Mouse (Mus musculus) kidney, embryonic 16.5 days (tissue): ENCODE results near the gene Sema4f. TPM values are rescaled to one million over a fixed set of nuclear protein-coding genes. Genes with fewer than 3 reads are reported as not detected.

Experiments used
- ATAC-seq: fragments of 200-750 bp; cut with Nextera tagmentation; 2 replicates; pipeline ENCODE4 v1.8.0; 2017; ENCODE audit warnings: moderate TSS enrichment; ENCODE audit not compliant: low FRiP score, low TSS enrichment
- H3K27ac ChIP-seq: fragments of 300-500 bp; sonication (generic); 2 replicates; pipeline ENCODE4 v1.5.1; 2014; ENCODE audit warnings: low read length
- H3K27me3 ChIP-seq: fragments of 300-500 bp; sonication (generic); 2 replicates; pipeline ENCODE4 v1.6.1; 2014; ENCODE audit warnings: low read length, control low read depth, mixed read lengths; ENCODE audit not compliant: insufficient read depth
- H3K36me3 ChIP-seq: fragments of 300-500 bp; sonication (generic); 2 replicates; pipeline ENCODE4 v1.6.1; 2014; ENCODE audit warnings: low read length, control low read depth, mixed read lengths; ENCODE audit not compliant: insufficient read depth
- H3K4me1 ChIP-seq: fragments of 300-500 bp; sonication (generic); 2 replicates; pipeline ENCODE4 v1.6.1; 2014; ENCODE audit warnings: low read length, control low read depth, mixed read lengths; ENCODE audit not compliant: insufficient read depth
- H3K4me2 ChIP-seq: fragments of 300-500 bp; sonication (generic); replicated peaks from 2 replicates; pipeline ENCODE4 v1.6.1; 2014; ENCODE audit warnings: low read depth, low read length
- H3K4me3 ChIP-seq: fragments of 300-500 bp; sonication (generic); 2 replicates; pipeline ENCODE4 v1.5.1; 2014; ENCODE audit warnings: mild to moderate bottlenecking, low read length
- H3K9ac ChIP-seq: fragments of 300-500 bp; sonication (generic); replicated peaks from 2 replicates; pipeline ENCODE4 v1.6.1; 2014; ENCODE audit warnings: low read length
- H3K9me3 ChIP-seq: fragments of 300-500 bp; sonication (generic); 2 replicates; pipeline ENCODE4 v1.6.1; 2016; ENCODE audit warnings: low read length, control low read depth
- WGBS: fragments of 180-500 bp; shearing (Covaris S2); extraction: QIAGEN DNeasy Blood & Tissue Kit; methylation state at CpG from one replicate; pipeline ENCODE4 v1.1.7; 2014; 5-methylcytosine and 5-hydroxymethylcytosine counted together
- polyA plus RNA-seq: library from polyadenylated mRNA; unstranded; fragments of >200 nt; fragmentation: Nextera tagmentation; extraction: Ambion mirVana; gene quantifications from 2 replicates; pipeline ENCODE4 v1.2.1, GENCODE M21; 2015

Gene Sema4f
- polyA plus RNA-seq, 1 experiment from 2014 or later = 1.6 TPM

DNA sequence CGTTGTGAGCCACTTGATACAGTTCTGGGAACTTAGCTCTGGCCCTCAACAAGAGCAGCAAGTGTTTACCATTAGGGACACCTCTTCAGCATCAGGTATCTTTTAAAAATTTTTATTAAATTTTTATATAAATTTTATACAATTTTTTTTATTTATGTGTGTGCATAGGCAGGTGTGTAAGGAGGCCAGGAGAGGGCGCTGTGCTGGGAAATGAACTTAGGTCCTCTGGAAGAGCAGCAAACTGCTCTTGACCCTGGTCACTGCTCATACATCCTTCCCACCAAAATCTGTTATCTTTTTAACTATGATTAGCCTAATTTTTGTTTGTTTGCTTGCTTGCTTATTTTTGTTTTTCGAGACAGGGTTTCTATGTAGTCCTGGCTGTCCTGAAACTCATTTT, 58.8 kb downstream of the Sema4f start:
- Histone ChIP-seq H3K36me3 (no peaks in the 10 kb centered on the region), H3K9me3 (no peaks in the 10 kb centered on the region), H3K27ac (no peak overlapping the region), H3K4me1 (0 out of 2 replicates have a peak, but pooled peaks cover 5% of the 10 kb centered on the region), H3K27me3 (no peaks in the 10 kb centered on the region), H3K4me2 (no peak overlapping the region), H3K9ac (no peak overlapping the region), H3K4me3 (no peak overlapping the region)
- 85% methylated on average over 3 of the region's 3 CpGs for WGBS
- ATAC-seq = no peak

- Histone ChIP-seq H3K4me2 (0 out of 2 replicates have a peak overlapping the region, but pooled peaks have one; percentile 4), H3K4me1 (0 out of 2 replicates have a peak, but pooled peaks cover 5% of the 10 kb centered on the region), H3K9ac (no peak overlapping the region), H3K4me3 (no peak overlapping the region), H3K27ac (no peak overlapping the region), H3K9me3 (no peaks in the 10 kb centered on the region), H3K36me3 (no peaks in the 10 kb centered on the region), H3K27me3 (no peaks in the 10 kb centered on the region)
- WGBS = 32% methylated on average over 11 of the region's 11 CpGs
- ATAC-seq = peak; percentile 40; the same call in 1 of the 2 replicates
Measured at GRCm38 (mm10) chr6:82879463-82880089, 60.0 kb downstream of the Sema4f start.

GRCm38 (mm10) chr6:82875509-82875935, 64.0 kb downstream of the Sema4f start:
- Histone ChIP-seq H3K4me1 (peaks cover 4% of the 10 kb centered on the region; the same call in 1 of the 2 replicates), H3K9ac (no peak overlapping the region), H3K9me3 (no peaks in the 10 kb centered on the region), H3K27ac (no peak overlapping the region), H3K4me3 (no peak overlapping the region), H3K27me3 (no peaks in the 10 kb centered on the region), H3K4me2 (no peak overlapping the region), H3K36me3 (no peaks in the 10 kb centered on the region)
- 55% methylated on average over 6 of the region's 6 CpGs for WGBS
- no peak for ATAC-seq

- no peaks in the 10 kb centered on the region for H3K36me3 ChIP-seq
- peak overlapping the region; percentile 56; the same call in 1 of the 2 replicates for H3K27ac ChIP-seq
- no peak overlapping the region for H3K4me3 ChIP-seq
- peaks cover 4% of the 10 kb centered on the region; the same call in 1 of the 2 replicates for H3K4me1 ChIP-seq
- 77% methylated on average over 6 of the region's 6 CpGs for WGBS
- H3K9ac ChIP-seq = no peak overlapping the region
- 0 out of 2 replicates have a peak overlapping the region, but pooled peaks have one; percentile 13 for H3K4me2 ChIP-seq
- no peaks in the 10 kb centered on the region for H3K9me3 ChIP-seq
- no peak for ATAC-seq
- no peaks in the 10 kb centered on the region for H3K27me3 ChIP-seq
Measured at GRCm38 (mm10) chr6:82872332-82872707, 67.2 kb downstream of the Sema4f start.

GRCm38 (mm10) chr6:82871632-82872331, 67.8 kb downstream of the Sema4f start:
- peak overlapping the region; percentile 56; the same call in 1 of the 2 replicates for H3K27ac ChIP-seq
- ATAC-seq = no peak
- peaks cover 4% of the 10 kb centered on the region; the same call in 1 of the 2 replicates for H3K4me1 ChIP-seq
- H3K9me3 ChIP-seq = no peaks in the 10 kb centered on the region
- H3K4me3 ChIP-seq = no peak overlapping the region
- 0 out of 2 replicates have a peak overlapping the region, but pooled peaks have one; percentile 13 for H3K4me2 ChIP-seq
- no peaks in the 10 kb centered on the region for H3K27me3 ChIP-seq
- H3K9ac ChIP-seq = no peak overlapping the region
- no peaks in the 10 kb centered on the region for H3K36me3 ChIP-seq
- WGBS = 3% methylated on average over 5 of the region's 5 CpGs

DNA sequence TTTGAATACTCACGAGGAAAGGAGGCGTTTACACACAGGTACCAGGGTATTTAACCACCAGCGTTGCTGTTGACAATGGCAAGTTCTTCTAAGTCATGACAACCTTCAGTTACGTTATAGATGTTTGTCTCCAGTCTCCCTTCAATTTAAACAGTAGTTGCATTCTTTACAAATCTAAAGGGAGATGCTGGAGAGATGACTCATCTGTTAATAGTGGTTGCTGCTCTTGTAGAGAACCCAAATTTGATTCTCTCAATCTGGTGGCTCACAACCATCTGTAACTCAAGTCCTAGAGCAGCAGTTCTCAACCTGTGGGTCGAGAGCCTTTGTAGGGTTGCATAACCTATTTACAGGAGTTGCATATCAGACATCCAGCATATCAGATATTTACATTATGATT, 71.1 kb downstream of the Sema4f start:
- Histone ChIP-seq H3K4me2 (no peak overlapping the region), H3K27ac (no peak overlapping the region), H3K36me3 (no peaks in the 10 kb centered on the region), H3K4me3 (no peak overlapping the region), H3K4me1 (peaks cover 4% of the 10 kb centered on the region; the same call in 1 of the 2 replicates), H3K9ac (no peak overlapping the region), H3K9me3 (no peaks in the 10 kb centered on the region), H3K27me3 (no peaks in the 10 kb centered on the region)
- 80% methylated on average over 5 of the region's 5 CpGs for WGBS
- no peak for ATAC-seq

DNA sequence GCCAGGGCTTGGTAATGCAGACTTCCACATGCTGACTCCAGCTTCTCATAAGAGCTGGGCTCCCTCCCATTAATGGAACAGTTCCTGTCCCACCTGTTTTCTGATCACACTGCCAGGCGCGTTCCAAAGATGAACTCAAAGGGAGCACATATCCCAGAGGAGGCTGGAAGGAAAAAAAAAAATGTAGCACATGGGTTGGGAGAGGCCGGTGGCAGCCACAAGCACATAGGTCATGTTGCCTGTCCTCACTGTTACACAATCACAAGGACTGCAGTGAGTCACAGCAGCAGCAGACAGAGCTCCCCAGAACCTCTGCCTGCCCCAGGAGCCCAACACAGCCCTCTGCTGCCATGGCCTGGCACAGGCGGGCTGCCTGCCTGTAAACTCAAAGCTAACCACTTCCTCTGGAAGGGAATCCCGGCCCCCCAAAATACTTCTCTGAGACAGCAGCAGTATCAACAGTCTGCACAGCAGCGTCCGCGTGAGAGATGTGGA, 76.1 kb downstream of the Sema4f start:
- no peak for ATAC-seq
- 75% methylated on average over 8 of the region's 8 CpGs for WGBS
- no peak overlapping the region for H3K4me2 ChIP-seq

DNA sequence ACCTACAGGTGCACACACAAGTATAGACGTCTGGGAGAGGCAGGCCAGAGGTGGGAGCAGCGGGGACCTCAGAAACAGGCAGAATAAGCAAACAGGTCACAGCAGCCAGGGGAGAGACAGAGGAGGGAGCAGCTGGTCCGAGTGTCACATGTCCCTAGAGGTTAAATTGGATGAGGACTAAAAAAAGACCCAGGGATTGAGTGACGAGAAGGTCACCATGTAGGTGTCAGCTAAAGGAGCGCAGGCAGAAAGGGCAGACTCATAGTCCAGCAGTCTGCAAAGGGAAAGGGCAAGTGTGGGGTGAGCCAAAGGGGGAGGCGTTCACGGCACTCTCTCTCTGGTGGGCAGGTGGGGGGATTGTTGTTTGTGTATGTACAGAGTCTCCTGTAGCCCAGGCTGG, 77.1 kb downstream of the Sema4f start:
- WGBS = 29% methylated on average over 7 of the region's 7 CpGs

More for the DNA sequence above, 76.1 kb downstream of the Sema4f start:
- no peak overlapping the region for H3K9ac ChIP-seq
- H3K27ac ChIP-seq = no peak overlapping the region
- H3K9me3 ChIP-seq = no peaks in the 10 kb centered on the region
- no peaks in the 10 kb centered on the region for H3K36me3 ChIP-seq
- 0 out of 2 replicates have a peak, but pooled peaks cover 12% of the 10 kb centered on the region for H3K4me1 ChIP-seq
- no peaks in the 10 kb centered on the region for H3K27me3 ChIP-seq
- no peak overlapping the region for H3K4me3 ChIP-seq

GRCm38 (mm10) chr6:82862042-82862441, 77.5 kb downstream of the Sema4f start:
- ATAC-seq = peak; percentile 74; the same call in 1 of the 2 replicates
- WGBS = 40% methylated on average over 3 of the region's 3 CpGs
- no peaks in the 10 kb centered on the region for H3K27me3 ChIP-seq

More for the DNA sequence above, 77.1 kb downstream of the Sema4f start:
- ATAC-seq = peak; percentile 76
- Histone ChIP-seq H3K36me3 (no peaks in the 10 kb centered on the region), H3K4me2 (no peak overlapping the region), H3K4me1 (0 out of 2 replicates have a peak, but pooled peaks cover 12% of the 10 kb centered on the region), H3K27me3 (no peaks in the 10 kb centered on the region), H3K27ac (no peak overlapping the region), H3K4me3 (no peak overlapping the region), H3K9ac (no peak overlapping the region), H3K9me3 (no peaks in the 10 kb centered on the region)

More at GRCm38 (mm10) chr6:82862042-82862441, 77.5 kb downstream of the Sema4f start:
- H3K4me2 ChIP-seq = no peak overlapping the region
- no peak overlapping the region for H3K4me3 ChIP-seq
- H3K4me1 ChIP-seq = 0 out of 2 replicates have a peak, but pooled peaks cover 12% of the 10 kb centered on the region
- H3K27ac ChIP-seq = no peak overlapping the region
- no peak overlapping the region for H3K9ac ChIP-seq
- no peaks in the 10 kb centered on the region for H3K36me3 ChIP-seq
- H3K9me3 ChIP-seq = no peaks in the 10 kb centered on the region
